In genomic region chr5:89635434-89635833, GRCm38 (mm10) we compare ENCODE assay signal across 24 mouse cellular contexts.
A peak's percentile ranks its signal among the peaks of the same experiment; 100 is the strongest.
DNase-seq lines count a peak whose midpoint lies in the region; ATAC-seq and TF ChIP-seq lines count a peak whose summit lies in the region.
"Had no signal": no experiment of that assay in that cellular context is flagged by ENCODE, and none has a peak within 500 bp of the region (broad histone marks: within the 10 kb centered on the region; RNA-seq: fewer than 3 reads in every experiment).

No protein-coding gene starts in this region.

- H3K9me3 ChIP-seq in forebrain, embryonic 16.5 days (ENCODE audit: control insufficient read depth, low read length) = no peaks in the 10 kb centered on the region
- H3K9me3 ChIP-seq in forebrain, embryonic 15.5 days = no peaks in the 10 kb centered on the region
- H3K9me3 ChIP-seq: embryonic facial prominence, embryonic 12.5 days; embryonic facial prominence, embryonic 15.5 days; hindbrain, embryonic 12.5 days had no signal

- no peaks in the 10 kb centered on the region for H3K27me3 ChIP-seq in forebrain, embryonic 16.5 days (replicated peaks; ENCODE audit: control insufficient read depth, insufficient read depth, low read length)
- H3K27me3 ChIP-seq in forebrain, embryonic 15.5 days = no peaks in the 10 kb centered on the region
- H3K27me3 ChIP-seq: embryonic facial prominence, embryonic 12.5 days; embryonic facial prominence, embryonic 15.5 days; hindbrain, embryonic 12.5 days had no signal

- H3K4me1 ChIP-seq in forebrain, embryonic 16.5 days (replicated peaks; ENCODE audit: control insufficient read depth, insufficient read depth, low read length) = no peaks in the 10 kb centered on the region
- H3K4me1 ChIP-seq in forebrain, embryonic 15.5 days = peaks cover 13% of the 10 kb centered on the region
- H3K4me1 ChIP-seq: embryonic facial prominence, embryonic 12.5 days; embryonic facial prominence, embryonic 15.5 days; hindbrain, embryonic 12.5 days had no signal

- intact Hi-C loops in gastrocnemius, postnatal 36 days (cut with DNase I) = no loop called here

- ATAC-seq in forebrain, embryonic 16.5 days = peak; percentile 44; the same call in 1 of the 2 replicates
- ATAC-seq in forebrain, embryonic 15.5 days (replicated peaks) = no peak
- ATAC-seq: activated CD4-positive, CD25-positive, alpha-beta regulatory T cell, adult 4 months; CD4-positive, CD25-positive, alpha-beta regulatory T cell, adult 4 months; hindbrain, embryonic 16.5 days; inflammation-experienced regulatory T-cells, adult 6 months; intestine, embryonic 16.5 days had no signal

- DNase-seq in kidney, adult 9 months = peak; percentile 2
- no peak for DNase-seq in kidney, adult 8-10 months
- DNase-seq in Muller cell, postnatal 12 days (ENCODE audit: inconsistent ontology term) = peak; percentile 83
- DNase-seq in brain, embryonic 14.5 days (ENCODE audit: low read depth) = peak; percentile 77
- no peak for DNase-seq in gastrocnemius, postnatal 36 days
- DNase-seq: adrenal gland, adult 8-10 months; adrenal gland, postnatal 25 days; cerebellum, adult 2 months; cerebellum, adult 9-11 months; cerebellum, postnatal 25 days; gastrocnemius, postnatal 10 days; heart, adult 11 months; kidney, adult 18-20 months had no signal

- H3K4me3 ChIP-seq in forebrain, embryonic 16.5 days (replicated peaks; ENCODE audit: low read length) = no peak overlapping the region
- H3K4me3 ChIP-seq in forebrain, embryonic 15.5 days = no peak overlapping the region
- H3K4me3 ChIP-seq: embryonic facial prominence, embryonic 12.5 days; embryonic facial prominence, embryonic 15.5 days; hindbrain, embryonic 12.5 days had no signal

- no peaks in the 10 kb centered on the region for H3K36me3 ChIP-seq in forebrain, embryonic 16.5 days (ENCODE audit: control insufficient read depth, insufficient read depth)
- no peaks in the 10 kb centered on the region for H3K36me3 ChIP-seq in forebrain, embryonic 15.5 days
- H3K36me3 ChIP-seq: embryonic facial prominence, embryonic 12.5 days; embryonic facial prominence, embryonic 15.5 days; hindbrain, embryonic 12.5 days had no signal

- 53% methylated on average over 2 of the region's 2 CpGs for WGBS in forebrain, embryonic 16.5 days
- 50% methylated on average over 2 of the region's 2 CpGs for WGBS in forebrain, embryonic 15.5 days

- H3K4me2 ChIP-seq in forebrain, embryonic 16.5 days (ENCODE audit: low read length) = no peak overlapping the region
- H3K4me2 ChIP-seq in forebrain, embryonic 15.5 days (replicated peaks) = no peak overlapping the region
- H3K4me2 ChIP-seq: embryonic facial prominence, embryonic 12.5 days; embryonic facial prominence, embryonic 15.5 days; heart, embryonic 11.5 days; hindbrain, embryonic 12.5 days had no signal

- no peak overlapping the region for H3K9ac ChIP-seq in forebrain, embryonic 16.5 days (replicated peaks; ENCODE audit: low read depth, low read length)
- no peak overlapping the region for H3K9ac ChIP-seq in forebrain, embryonic 15.5 days (replicated peaks)
- H3K9ac ChIP-seq: embryonic facial prominence, embryonic 12.5 days; embryonic facial prominence, embryonic 15.5 days; hindbrain, embryonic 12.5 days had no signal

- no peak overlapping the region for H3K27ac ChIP-seq in forebrain, embryonic 16.5 days (ENCODE audit: low read length)
- H3K27ac ChIP-seq in forebrain, embryonic 15.5 days (replicated peaks) = no peak overlapping the region
- H3K27ac ChIP-seq: embryonic facial prominence, embryonic 12.5 days; embryonic facial prominence, embryonic 15.5 days; hindbrain, embryonic 12.5 days had no signal

- TF ChIP-seq POLR2A in brain, embryonic 14.5 days (IDR thresholded peaks at IDR 0.05; ENCODE audit: borderline replicate concordance, extremely low read depth, insufficient read depth, insufficient read length, poor library complexity, severe bottlenecking) = no peak

- TF ChIP-seq CTCF in brain, embryonic 14.5 days (IDR thresholded peaks at IDR 0.05; ENCODE audit: borderline replicate concordance, extremely low read depth, insufficient read depth, insufficient read length) = no peak

Comparison
In these comparisons a context has a peak if more than half of its experiments do, and no peak if none do; other contexts are left out.
1. DNase-seq: peak in kidney, adult 9 months (single experiment), Muller cell, postnatal 12 days (single experiment) and brain, embryonic 14.5 days (single experiment); none in kidney, adult 8-10 months (0 of 2) and gastrocnemius, postnatal 36 days (0 of 2).